Mouse (Mus musculus) heart, postnatal 0 days (tissue): Measurements from ENCODE around the gene Asphd2.

Experiments
- CTCF ChIP-seq: IDR thresholded peaks from 2 replicates; pipeline ENCODE4 v1.5.1; 2016; ENCODE audit warnings: antibody characterized with exemption, control low read depth, low read depth
- EP300 ChIP-seq: IDR thresholded peaks from 2 replicates; pipeline ENCODE4 v1.6.1; 2016; ENCODE audit warnings: antibody characterized with exemption, low read depth

- TF ChIP-seq CTCF (no peak), EP300 (no peak)
Measured at GRCm38 (mm10) chr5:112384805-112385472, 9.7 kb downstream of the Asphd2 start.
